Comparison of ENCODE assay signal across 13 mouse cellular contexts in the genomic region with DNA sequence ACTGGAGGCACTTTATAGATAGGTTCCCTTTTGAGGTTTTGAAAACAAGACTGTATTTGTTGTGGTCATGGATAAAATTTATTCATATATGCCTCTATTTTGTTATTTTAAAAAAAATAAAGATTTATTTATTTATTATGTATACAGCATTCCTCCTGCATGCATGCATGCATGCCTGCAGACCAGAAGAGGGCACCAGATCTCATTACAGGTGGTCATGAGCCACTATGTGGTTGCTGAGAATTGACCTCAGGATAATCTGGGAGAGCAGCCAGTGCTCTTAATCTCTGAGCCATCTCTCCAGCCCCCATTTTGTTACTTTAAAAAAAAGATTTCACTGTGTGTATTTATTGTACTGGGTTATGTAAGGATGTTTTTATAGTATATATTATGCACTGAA. TPM values are rescaled to one million over a fixed set of nuclear protein-coding genes. Genes with fewer than 3 reads are reported as not detected.
DNase-seq lines count a peak whose midpoint lies in the region; ATAC-seq and TF ChIP-seq lines count a peak whose summit lies in the region.
"Had no signal": no experiment of that assay in that cellular context is flagged by ENCODE, and none has a peak within 500 bp of the region (broad histone marks: within the 10 kb centered on the region; RNA-seq: fewer than 3 reads in every experiment).

No protein-coding gene starts in this region.

- peak; percentile 27 to 31 for DNase-seq in cerebellum, postnatal 10 days
- no peak for DNase-seq in cerebellum, adult 9-10 months
- peak; percentile 48 for DNase-seq in hindbrain, postnatal 0 days (ENCODE audit: low spot score)
- DNase-seq in midbrain, embryonic 11.5 days (ENCODE audit: low spot score, missing footprints), result peak; percentile 31
- DNase-seq in adrenal gland, postnatal 4 days (ENCODE audit: low spot score in 2 of 2), result no peak
- DNase-seq: cerebellum, adult 9-11 months; right cerebral cortex, adult 18-20 months had no signal

- H3K4me2 ChIP-seq in hindbrain, postnatal 0 days (ENCODE audit: low read depth, low read length), result no peak overlapping the region
- no peak overlapping the region for H3K4me2 ChIP-seq in hindbrain, embryonic 13.5 days
- H3K4me2 ChIP-seq in midbrain, embryonic 11.5 days, result no peak overlapping the region
- H3K4me2 ChIP-seq in midbrain, embryonic 15.5 days, result no peak overlapping the region
- H3K4me2 ChIP-seq: heart, embryonic 12.5 days; liver, embryonic 15.5 days had no signal

- no peaks in the 10 kb centered on the region for H3K9me3 ChIP-seq in hindbrain, postnatal 0 days (ENCODE audit: low read length)
- H3K9me3 ChIP-seq in hindbrain, embryonic 13.5 days, result no peaks in the 10 kb centered on the region; the same call in 1 of the 2 replicates
- peaks cover 3% of the 10 kb centered on the region; the same call in 1 of the 2 replicates for H3K9me3 ChIP-seq in midbrain, embryonic 11.5 days (ENCODE audit: control insufficient read depth, low read length)
- H3K9me3 ChIP-seq in midbrain, embryonic 15.5 days, result no peaks in the 10 kb centered on the region
- H3K9me3 ChIP-seq: heart, embryonic 12.5 days; liver, embryonic 15.5 days had no signal

- H3K27ac ChIP-seq in hindbrain, postnatal 0 days, result no peak overlapping the region
- no peak overlapping the region for H3K27ac ChIP-seq in hindbrain, embryonic 13.5 days
- no peak overlapping the region for H3K27ac ChIP-seq in midbrain, embryonic 11.5 days (ENCODE audit: low read depth, low read length)
- H3K27ac ChIP-seq in midbrain, embryonic 15.5 days, result no peak overlapping the region
- no peak overlapping the region for H3K27ac ChIP-seq in small intestine, adult 2 months (ENCODE audit: insufficient read depth, low read depth, low read length)
- H3K27ac ChIP-seq: liver, embryonic 15.5 days had no signal

- TF ChIP-seq POLR2A in small intestine, adult 2 months (IDR thresholded peaks at IDR 0.05; ENCODE audit: low read depth, low read length), result no peak

- no peak for ATAC-seq in hindbrain, postnatal 0 days
- ATAC-seq in hindbrain, embryonic 13.5 days (ENCODE audit: low FRiP score), result no peak
- ATAC-seq in midbrain, embryonic 11.5 days (ENCODE audit: low FRiP score), result no peak
- ATAC-seq in midbrain, embryonic 15.5 days (replicated peaks), result no peak
- ATAC-seq: activated CD4-positive, CD25-positive, alpha-beta regulatory T cell, adult 4 months had no signal

- no peak overlapping the region for H3K4me3 ChIP-seq in hindbrain, postnatal 0 days (ENCODE audit: low read length)
- no peak overlapping the region for H3K4me3 ChIP-seq in hindbrain, embryonic 13.5 days
- no peak overlapping the region for H3K4me3 ChIP-seq in midbrain, embryonic 11.5 days (ENCODE audit: low read depth, low read length)
- H3K4me3 ChIP-seq in midbrain, embryonic 15.5 days, result no peak overlapping the region
- no peak overlapping the region for H3K4me3 ChIP-seq in small intestine, adult 2 months (ENCODE audit: low read depth, low read length)
- H3K4me3 ChIP-seq: heart, embryonic 12.5 days; liver, embryonic 15.5 days had no signal

- H3K36me3 ChIP-seq in hindbrain, postnatal 0 days (ENCODE audit: insufficient read depth, low read length), result no peaks in the 10 kb centered on the region
- H3K36me3 ChIP-seq in hindbrain, embryonic 13.5 days, result no peaks in the 10 kb centered on the region
- H3K36me3 ChIP-seq in midbrain, embryonic 11.5 days (ENCODE audit: control insufficient read depth, insufficient read depth, low read length), result no peaks in the 10 kb centered on the region
- no peaks in the 10 kb centered on the region for H3K36me3 ChIP-seq in midbrain, embryonic 15.5 days (replicated peaks)
- H3K36me3 ChIP-seq in small intestine, adult 2 months (ENCODE audit: control insufficient read depth, insufficient read depth, low read length), result no peaks in the 10 kb centered on the region
- H3K36me3 ChIP-seq: heart, embryonic 12.5 days; liver, embryonic 15.5 days had no signal

- TF ChIP-seq CTCF in hindbrain, postnatal 0 days (IDR thresholded peaks at IDR 0.05; ENCODE audit: low read depth), result peak; percentile 67
- peak; percentile 51; the same call in 1 of the 2 replicates for TF ChIP-seq CTCF in small intestine, adult 2 months (IDR thresholded peaks at IDR 0.05; ENCODE audit: extremely low read depth, insufficient read length, insufficient replicate concordance, low read depth, low read length)

- no peaks in the 10 kb centered on the region for H3K27me3 ChIP-seq in hindbrain, postnatal 0 days (ENCODE audit: insufficient read depth, low read length)
- H3K27me3 ChIP-seq in hindbrain, embryonic 13.5 days, result no peaks in the 10 kb centered on the region
- H3K27me3 ChIP-seq in midbrain, embryonic 11.5 days (ENCODE audit: control insufficient read depth, insufficient read depth, low read length), result no peaks in the 10 kb centered on the region
- H3K27me3 ChIP-seq in midbrain, embryonic 15.5 days (replicated peaks), result no peaks in the 10 kb centered on the region
- no peaks in the 10 kb centered on the region for H3K27me3 ChIP-seq in small intestine, adult 2 months (ENCODE audit: control insufficient read depth, insufficient read depth, low read length)
- H3K27me3 ChIP-seq: heart, embryonic 12.5 days; liver, embryonic 15.5 days had no signal

- H3K9ac ChIP-seq in hindbrain, postnatal 0 days (replicated peaks; ENCODE audit: low read length), result no peak overlapping the region
- no peak overlapping the region for H3K9ac ChIP-seq in hindbrain, embryonic 13.5 days
- H3K9ac ChIP-seq in midbrain, embryonic 11.5 days (ENCODE audit: low read length), result no peak overlapping the region
- no peak overlapping the region for H3K9ac ChIP-seq in midbrain, embryonic 15.5 days
- H3K9ac ChIP-seq: heart, embryonic 12.5 days; liver, embryonic 15.5 days had no signal

- H3K4me1 ChIP-seq in hindbrain, postnatal 0 days (ENCODE audit: insufficient read depth, low read length), result no peaks in the 10 kb centered on the region
- H3K4me1 ChIP-seq in hindbrain, embryonic 13.5 days (replicated peaks), result no peaks in the 10 kb centered on the region
- H3K4me1 ChIP-seq in midbrain, embryonic 11.5 days (ENCODE audit: control insufficient read depth, insufficient read depth, low read length), result no peaks in the 10 kb centered on the region
- H3K4me1 ChIP-seq in midbrain, embryonic 15.5 days, result no peaks in the 10 kb centered on the region
- H3K4me1 ChIP-seq in small intestine, adult 2 months (ENCODE audit: control insufficient read depth, insufficient read depth, insufficient read length, low read length), result peaks cover 9% of the 10 kb centered on the region; the same call in 1 of the 2 replicates
- H3K4me1 ChIP-seq: liver, embryonic 15.5 days had no signal

RNA-seq across cellular contexts. Expression of a gene that starts 25.5 kb away (rescaled TPM):
- total RNA-seq in hindbrain, postnatal 0 days (2014; rRNA removed), result 0.05 and 0.36 TPM in 2 replicates
- polyA plus RNA-seq in hindbrain, postnatal 0 days (2015; fragmentation: Nextera tagmentation; extraction: Ambion mirVana), result 0.14 and 0.20 TPM in 2 replicates
- polyA plus RNA-seq in hindbrain, embryonic 13.5 days (2015; fragmentation: Nextera tagmentation; extraction: Ambion mirVana), result 0.17 and 0.48 TPM in 2 replicates
- 0.14 and 0.32 TPM in 2 replicates for polyA plus RNA-seq in midbrain, embryonic 11.5 days (2014; fragmentation: Nextera tagmentation; extraction: Ambion mirVana)
- 0.08 and 0.10 TPM in 2 replicates for polyA plus RNA-seq in midbrain, embryonic 15.5 days (2015; fragmentation: Nextera tagmentation; extraction: Ambion mirVana)
- polyA plus RNA-seq in small intestine, adult 2 months (2012; rRNA removed), result 0.04 TPM in 1 of 2 replicates, not detected in the other
- 1 to 10 TPM; 2.0 to 5.0 TPM for total RNA-seq in adrenal gland, postnatal 4 days (2021)
- polyA plus RNA-seq: activated CD4-positive, CD25-positive, alpha-beta regulatory T cell, adult 4 months had no signal

Comparison
In these comparisons a context has a peak if more than half of its experiments do, and no peak if none do; other contexts are left out.
1. DNase-seq: peak in cerebellum, postnatal 10 days (2 of 2), hindbrain, postnatal 0 days (single experiment) and midbrain, embryonic 11.5 days (single experiment); none in cerebellum, adult 9-10 months (single experiment) and adrenal gland, postnatal 4 days (0 of 2).